Mouse (Mus musculus) urinary bladder, adult 2 months (tissue): ENCODE measurements around the gene Rnf224. TPM values are rescaled to one million over a fixed set of nuclear protein-coding genes. Genes with fewer than 3 reads are reported as not detected.
A peak's percentile ranks its signal among the peaks of the same experiment; 100 is the strongest.

Experiments used
- DNase-seq: peaks from one replicate; pipeline ENCODE4 v3.0.0; 2022; ENCODE audit warnings: low spot score
- polyA plus RNA-seq: library from polyadenylated mRNA; depleted of rRNA; stranded (reverse); fragments of >200 nt; gene quantifications from 2 replicates; pipeline ENCODE4 v1.2.3, GENCODE M21; 2012

The Rnf224 gene
- polyA plus RNA-seq, 1 experiment: 0.19 TPM

DNA sequence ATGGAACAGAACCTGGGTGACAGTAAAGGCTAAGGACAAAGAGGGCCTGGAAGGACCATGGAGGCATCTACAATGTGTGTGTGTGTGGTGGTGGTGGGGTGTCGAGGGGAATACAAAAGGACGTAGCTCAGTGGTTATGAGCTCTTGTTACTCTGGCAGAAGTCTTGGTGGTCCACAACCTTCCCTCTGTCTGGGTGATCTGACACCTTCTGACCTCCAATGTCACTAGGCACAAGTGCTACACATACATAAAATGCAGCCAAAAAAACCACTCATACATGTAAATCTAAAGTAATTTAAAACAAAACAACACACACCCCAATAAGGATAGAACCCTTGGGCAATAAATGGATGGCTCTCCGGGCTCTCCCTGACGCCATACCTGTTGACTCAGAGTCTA, 9.2 kb downstream of the Rnf224 start:
- DNase-seq: no peak

GRCm38 (mm10) chr2:25226864-25227263, 9.7 kb downstream of the Rnf224 start:
- no peak for DNase-seq

DNA sequence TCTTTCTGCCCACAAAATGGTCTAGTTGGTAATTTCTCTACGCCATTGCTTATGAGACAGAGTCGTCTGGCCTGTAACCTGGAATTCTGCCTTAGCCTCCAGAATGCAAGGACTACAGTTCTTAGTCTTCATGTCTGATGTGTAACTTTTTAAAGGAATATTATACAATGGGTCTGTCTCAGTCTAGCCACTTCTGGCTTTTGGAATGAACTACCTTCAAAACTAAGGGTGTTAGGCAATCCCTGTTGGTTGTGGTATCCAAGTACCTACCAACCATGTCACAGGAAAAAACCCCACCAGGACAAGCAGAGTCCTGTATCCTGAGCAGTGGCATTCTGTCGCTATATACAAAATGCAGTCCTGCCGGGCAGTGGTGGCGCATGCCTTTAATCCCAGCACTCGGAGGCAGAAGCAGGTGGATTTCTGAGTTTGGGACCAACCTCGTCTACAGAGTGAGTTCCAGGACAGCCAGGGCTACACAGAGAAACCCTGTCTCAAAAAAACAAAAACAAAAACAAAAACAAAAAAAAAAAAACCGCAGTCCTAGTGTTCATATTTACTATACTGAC, 10.7 kb downstream of the Rnf224 start:
- no peak for DNase-seq

DNA sequence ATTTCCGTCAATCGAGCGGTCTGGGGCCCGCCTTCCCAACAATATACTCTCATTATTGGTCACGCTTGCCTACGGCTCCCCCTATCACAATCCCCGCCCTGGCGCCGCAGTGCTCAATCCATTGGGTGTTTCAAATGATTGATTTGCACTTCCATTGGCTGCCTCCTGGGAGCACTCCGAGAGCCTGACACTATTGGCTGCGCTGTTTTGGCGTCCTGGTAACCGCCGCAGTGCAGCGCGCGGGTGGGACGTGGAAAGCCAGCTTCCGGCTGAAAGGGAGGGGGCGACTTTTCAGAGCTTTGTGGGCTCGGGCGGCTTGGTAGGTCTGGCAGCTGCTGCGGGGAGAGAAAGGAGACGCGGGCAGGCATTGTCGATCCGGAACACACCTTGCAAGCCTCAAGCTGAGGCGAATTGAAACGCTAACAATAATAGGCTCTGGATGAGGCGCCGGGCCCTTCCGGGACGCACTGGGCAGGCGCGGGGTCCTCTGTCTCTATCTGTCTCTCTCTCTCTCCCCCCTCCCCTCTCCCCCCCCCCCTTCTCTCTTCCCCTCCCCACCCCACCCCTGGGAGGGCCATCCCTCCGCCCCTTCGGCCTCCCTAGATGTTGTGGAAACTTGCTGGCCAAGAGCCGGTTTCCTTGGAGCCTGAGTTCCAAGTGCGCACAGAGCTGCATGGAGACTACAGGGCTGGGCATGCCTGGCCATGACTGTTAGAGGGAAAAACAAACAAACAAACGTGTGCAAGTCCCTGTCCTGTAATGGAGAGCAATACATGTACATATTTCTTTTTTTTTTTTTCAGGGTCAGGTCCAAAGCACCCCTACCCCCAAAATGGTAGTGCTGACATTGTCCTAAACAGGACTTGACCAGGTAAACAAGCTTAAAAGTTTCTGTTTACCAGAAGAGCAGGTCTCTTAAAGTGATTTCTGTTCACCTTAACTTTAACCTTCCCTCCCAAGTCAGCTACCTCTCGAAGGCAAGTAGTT, 11.5 kb downstream of the Rnf224 start:
- peak; percentile 89 for DNase-seq

DNA sequence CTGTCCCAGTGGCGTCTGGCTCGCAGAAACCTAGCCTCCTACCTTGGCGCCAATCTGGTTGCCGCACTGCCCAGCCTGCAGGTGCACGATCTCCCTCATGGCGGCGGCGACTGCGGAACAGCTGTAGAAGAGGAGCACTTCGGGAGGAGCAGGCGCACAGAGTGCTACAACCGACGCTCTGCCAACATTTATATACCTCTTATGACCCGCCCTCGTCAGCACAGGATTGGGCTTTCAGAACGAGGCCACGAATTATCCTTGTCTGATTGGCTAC, 12.2 kb downstream of the Rnf224 start, which contains the start of gene Tubb4b:
Gene Tubb4b, minus strand, starts transcription at position 211 of the 274 bp plus-strand sequence.
- DNase-seq: no peak

DNA sequence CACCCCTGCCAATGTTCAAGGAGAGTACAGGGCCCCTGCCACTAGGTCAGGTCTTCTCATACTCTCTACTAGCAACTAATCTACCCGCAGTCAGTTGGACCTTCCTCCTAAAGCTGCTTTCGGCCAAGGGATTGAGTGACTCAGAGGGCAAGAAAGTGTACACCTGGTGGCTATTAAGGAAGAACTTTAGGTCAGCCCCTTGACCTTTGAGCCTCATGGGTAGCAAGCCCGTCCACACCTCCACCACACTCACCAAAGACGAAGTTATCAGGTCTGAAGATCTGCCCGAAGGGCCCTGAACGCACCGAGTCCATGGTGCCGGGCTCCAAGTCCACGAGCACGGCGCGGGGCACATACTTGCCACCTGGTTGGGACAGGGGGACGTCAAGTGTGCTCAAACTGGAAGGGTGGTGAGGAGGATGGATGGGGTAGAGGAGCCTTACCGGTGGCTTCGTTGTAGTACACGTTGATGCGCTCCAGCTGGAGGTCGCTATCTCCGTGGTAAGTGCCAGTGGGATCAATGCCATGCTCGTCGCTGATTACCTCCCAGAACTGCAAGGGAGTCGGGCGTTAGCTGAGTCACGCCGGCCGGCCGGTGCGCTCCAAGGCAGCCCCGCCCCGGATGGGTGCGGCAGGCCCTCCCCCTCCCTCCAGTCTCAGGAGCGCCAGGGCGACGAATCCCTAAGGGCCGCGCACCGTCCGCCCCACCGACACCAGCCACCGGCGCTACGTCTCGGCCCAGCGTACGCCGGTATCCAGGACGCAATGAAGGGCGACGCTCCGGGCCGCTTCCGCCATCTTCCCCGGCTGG, 12.7 kb downstream of the Rnf224 start:
- DNase-seq: peak; percentile 87

DNA sequence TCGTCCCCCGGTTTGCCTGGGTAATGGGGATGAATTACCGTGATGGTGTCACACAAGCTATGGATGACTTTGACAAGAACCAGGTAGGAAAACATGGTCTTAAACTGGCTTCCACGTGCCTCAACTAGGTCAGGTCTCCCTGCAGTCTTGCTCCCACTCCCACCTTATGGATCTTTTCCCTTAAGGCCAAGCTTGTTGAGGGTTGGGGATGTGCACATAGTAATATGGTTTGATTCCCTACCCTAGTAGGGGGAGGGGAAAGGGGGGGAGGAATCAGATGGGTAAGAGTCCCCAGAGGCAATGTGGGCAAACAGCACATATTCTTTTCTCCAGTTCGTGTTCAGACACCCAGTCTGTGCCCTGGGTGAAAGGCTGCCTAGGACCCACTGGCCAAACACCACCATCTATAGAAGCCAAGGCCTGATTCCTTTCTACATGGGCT, 15.2 kb downstream of the Rnf224 start:
- no peak for DNase-seq

DNA sequence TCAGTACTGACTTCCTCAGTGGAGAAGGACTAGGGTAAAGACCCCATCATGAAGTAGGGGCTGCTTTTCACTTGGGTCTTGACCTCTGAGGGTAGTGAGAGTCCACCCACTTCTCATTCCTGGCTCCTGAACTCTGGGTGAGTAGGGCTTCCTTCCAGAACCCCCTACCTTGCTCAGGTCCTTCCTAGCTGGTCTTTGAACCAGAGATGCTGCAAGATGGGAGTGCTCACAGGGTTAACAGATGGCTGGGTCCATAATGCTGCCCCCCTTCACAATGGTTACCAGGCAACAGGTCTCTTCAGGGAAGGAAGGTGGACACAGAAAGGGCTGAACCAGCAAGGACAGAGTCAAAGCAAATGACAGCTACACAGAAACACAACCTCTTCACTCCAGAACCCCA, 18.1 kb downstream of the Rnf224 start, which contains the start of gene Fam166a:
Gene Fam166a, plus strand, starts transcription at position 301 of the 400 bp plus-strand sequence.
- DNase-seq: no peak

DNA sequence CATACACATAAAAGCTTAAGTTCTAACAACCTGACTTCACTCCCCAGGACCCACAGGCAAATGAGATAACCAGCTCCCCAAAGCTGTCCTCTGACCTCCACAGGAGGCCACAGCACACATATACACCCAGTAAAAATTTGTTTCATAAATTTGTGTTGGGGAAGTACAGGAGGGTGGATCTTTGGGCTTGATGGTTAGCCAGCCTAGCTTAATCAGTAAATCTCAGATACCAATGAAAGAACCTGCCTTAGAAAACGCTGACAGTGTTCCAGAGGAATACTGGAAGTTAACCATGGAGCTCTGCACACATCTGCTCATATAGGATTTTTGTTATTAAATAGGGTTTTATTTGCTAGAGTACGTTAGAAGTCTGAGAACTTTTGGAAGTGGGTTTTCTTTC, 18.9 kb downstream of the Rnf224 start:
- DNase-seq: no peak

GRCm38 (mm10) chr2:25214444-25214843, 22.1 kb downstream of the Rnf224 start, which contains the start of gene Stpg3:
TSS of gene Stpg3 (minus strand) at chr2:25214637.
- DNase-seq: no peak

DNA sequence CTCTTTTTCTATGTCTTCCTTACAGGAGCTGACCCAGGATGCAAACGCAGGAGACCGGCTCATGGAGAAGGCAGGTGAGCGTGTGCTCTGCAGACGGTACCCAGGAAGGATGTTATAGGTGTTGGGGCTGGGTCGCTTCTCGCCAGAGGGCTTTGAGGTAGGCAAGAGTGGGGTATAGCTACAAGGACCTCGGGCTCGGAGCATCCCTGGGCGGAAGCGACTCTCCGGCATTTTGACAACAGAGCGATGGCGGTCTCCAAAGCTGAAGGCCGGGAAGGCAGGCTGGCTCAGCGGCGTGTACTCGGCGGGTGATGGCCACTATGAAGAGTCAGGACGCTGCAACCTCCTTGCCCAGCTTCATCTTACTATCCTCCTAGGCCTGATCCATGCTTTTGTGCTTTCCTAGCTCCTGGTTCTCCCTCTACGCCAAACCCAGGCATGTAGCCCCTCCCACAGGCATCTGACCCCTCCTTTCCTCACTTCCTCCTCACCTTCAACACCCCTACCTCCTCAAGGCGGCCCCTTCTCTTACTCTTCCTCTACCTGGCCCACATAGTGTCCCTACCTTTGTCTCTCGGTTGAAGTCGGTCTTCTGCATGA, 23.2 kb downstream of the Rnf224 start:
- DNase-seq: no peak

DNA sequence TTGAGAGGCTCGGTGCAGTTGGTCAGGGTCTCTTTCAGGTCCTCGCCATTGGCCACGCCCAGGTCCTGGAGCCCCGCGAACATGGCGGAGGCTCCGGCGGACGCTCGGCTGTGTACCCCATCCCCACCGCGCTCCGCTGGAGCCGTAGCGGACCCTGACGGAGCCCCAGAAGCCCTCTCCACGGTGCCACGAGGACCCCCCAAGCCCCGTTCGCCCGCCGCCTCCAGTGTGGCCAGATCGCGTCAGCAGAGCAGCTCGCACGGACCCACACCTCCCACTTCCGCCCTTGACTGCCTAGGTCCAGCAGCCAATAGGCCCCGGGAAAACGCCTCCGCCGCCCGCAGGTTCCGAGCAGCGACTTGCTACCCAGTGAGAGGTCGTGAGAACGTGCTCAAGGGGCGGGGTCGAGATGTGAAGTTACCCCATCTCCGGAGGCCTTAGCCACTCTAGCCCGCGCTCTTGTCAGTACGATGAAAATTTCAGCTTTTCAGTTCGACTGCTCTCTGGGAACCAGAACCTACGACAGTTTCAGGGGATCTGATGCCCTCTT, 25.4 kb downstream of the Rnf224 start, which contains the start of gene Nelfb:
Gene Nelfb, minus strand, starts transcription at position 369 of the 550 bp plus-strand sequence.
- DNase-seq: peak; percentile 85

DNA sequence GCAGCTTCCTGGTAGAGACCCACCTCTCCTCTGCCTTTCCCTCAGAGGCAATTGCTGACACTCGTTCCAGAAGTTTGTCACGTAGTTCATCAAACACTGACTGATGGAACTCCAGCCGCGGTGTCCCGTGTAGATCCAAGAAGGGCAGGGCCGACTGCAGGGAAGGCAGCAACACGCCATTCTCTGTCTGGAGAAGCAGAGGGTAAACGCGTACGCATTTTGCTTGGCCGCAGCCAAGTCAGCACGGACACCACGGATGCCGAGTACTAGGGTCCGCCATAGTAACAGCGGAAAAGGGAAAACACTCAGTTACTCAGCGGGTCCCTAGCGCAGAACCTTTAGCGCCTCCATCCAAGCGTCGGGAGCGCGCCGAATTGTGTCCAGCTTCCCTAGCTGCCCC, 25.9 kb downstream of the Rnf224 start:
- no peak for DNase-seq

- DNase-seq: no peak
Measured at GRCm38 (mm10) chr2:25207593-25207992, 29.0 kb downstream of the Rnf224 start.

GRCm38 (mm10) chr2:25203631-25204214, 32.9 kb downstream of the Rnf224 start:
- DNase-seq: no peak

DNA sequence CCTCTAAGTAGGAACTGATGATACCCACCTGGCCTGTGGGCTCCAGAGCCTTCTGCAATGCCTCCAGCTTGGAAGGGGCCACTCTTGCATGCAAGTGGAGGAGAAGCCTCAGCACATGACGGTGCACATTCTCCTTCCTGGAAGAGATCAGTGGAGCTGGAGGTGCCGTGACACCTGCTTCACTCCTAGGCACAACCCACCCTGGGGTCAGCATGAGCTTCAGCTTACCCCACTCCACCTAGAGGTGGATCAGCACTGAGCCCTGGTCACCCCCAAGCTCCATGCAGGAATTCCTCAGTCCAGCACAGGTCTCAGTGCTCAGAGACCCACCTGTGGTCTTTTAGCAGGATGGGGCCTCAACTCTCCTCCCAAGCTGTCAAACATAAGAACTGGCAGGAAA, 36.0 kb downstream of the Rnf224 start:
- DNase-seq: no peak

GRCm38 (mm10) chr2:25197946-25198345, 38.6 kb downstream of the Rnf224 start:
- no peak for DNase-seq

- no peak for DNase-seq
Measured at GRCm38 (mm10) chr2:25197191-25197590, 39.4 kb downstream of the Rnf224 start.

GRCm38 (mm10) chr2:25196172-25196954, 40.2 kb downstream of the Rnf224 start, which contains the start of gene Tor4a:
TSS of gene Tor4a (minus strand) at chr2:25196886.
- DNase-seq: peak; percentile 67
